Mouse (Mus musculus) hindlimb bud, embryonic 11.5 days (tissue): ENCODE data around the gene Apoe.

Experiments used
- DNase-seq: peaks from one replicate; pipeline ENCODE4 v3.0.0-alpha.2; 2012; ENCODE audit warnings: low read depth, low spot score; ENCODE audit errors: extremely low spot score

Gene Apoe

GRCm38 (mm10) chr7:19716822-19717221 is 17.8 kb upstream of the Apoe start:
- DNase-seq: no peak

GRCm38 (mm10) chr7:19716055-19716682 is 17.2 kb upstream of the Apoe start:
- DNase-seq: no peak

- peak; percentile 98 for DNase-seq
Observed at GRCm38 (mm10) chr7:19715239-19716054, 16.5 kb upstream of the Apoe start, which contains the start of gene Tomm40. Gene Tomm40 (minus strand): TSS chr7:19715438.

GRCm38 (mm10) chr7:19714836-19715235 is 15.8 kb upstream of the Apoe start:
- no peak for DNase-seq

GRCm38 (mm10) chr7:19713598-19713997 is 14.6 kb upstream of the Apoe start:
- no peak for DNase-seq

- no peak for DNase-seq
Observed at GRCm38 (mm10) chr7:19713196-19713595, 14.2 kb upstream of the Apoe start.

GRCm38 (mm10) chr7:19712414-19712813 is 13.4 kb upstream of the Apoe start:
- DNase-seq: no peak

- DNase-seq: no peak
Observed at GRCm38 (mm10) chr7:19710650-19711049, 11.7 kb upstream of the Apoe start.

- DNase-seq: no peak
Observed at GRCm38 (mm10) chr7:19705271-19705670, 6.3 kb upstream of the Apoe start.

GRCm38 (mm10) chr7:19704475-19704874 is 5.5 kb upstream of the Apoe start:
- DNase-seq: no peak

- DNase-seq: no peak
Observed at GRCm38 (mm10) chr7:19702859-19703555, 4.0 kb upstream of the Apoe start.

- DNase-seq: no peak
Observed at GRCm38 (mm10) chr7:19701069-19701761, 2.2 kb upstream of the Apoe start.

GRCm38 (mm10) chr7:19700299-19701068 is 1.5 kb upstream of the Apoe start:
- no peak for DNase-seq

GRCm38 (mm10) chr7:19699827-19700148 is 800 bp upstream of the Apoe start:
- DNase-seq: no peak

GRCm38 (mm10) chr7:19697949-19698906 is 760 bp downstream of the Apoe start:
- DNase-seq: no peak

GRCm38 (mm10) chr7:19696336-19696873 is 2.6 kb downstream of the Apoe start:
- no peak for DNase-seq

- DNase-seq: no peak
Observed at GRCm38 (mm10) chr7:19695881-19696280, 3.1 kb downstream of the Apoe start.

GRCm38 (mm10) chr7:19695213-19695594 is 3.8 kb downstream of the Apoe start:
- no peak for DNase-seq
